Mouse (Mus musculus) left cerebral cortex, postnatal 4 days (tissue): ENCODE measurements around the gene Lenep. TPM values are rescaled to one million over a fixed set of nuclear protein-coding genes. Genes with fewer than 3 reads are reported as not detected.
"Not testable (repeated sequence)": the region's sequence is repeated elsewhere in the genome, so short reads cannot be mapped to it uniquely, and the experiment has no call there.

Experiments
- DNase-seq: peaks from one replicate; pipeline ENCODE4 v3.0.0-alpha.2; 2022
- intact Hi-C: fragments of 180-260 bp; cut with DNase I; formaldehyde crosslinking; loops from one replicate; pipeline ENCODE4 v1.15.1; 2025
- total RNA-seq, 2 experiments: library from RNA; stranded (reverse); gene quantifications; 2 replicates each; pipeline ENCODE4 v1.2.3; 2021

The Lenep gene
- 1 to 10 TPM in 1 of 2 experiments, under 1 TPM in 1; 0.54 to 4.5 TPM for total RNA-seq

GRCm38 (mm10) chr3:89402693-89403092 is at the start of gene Lenep:
TSS of gene Lenep (minus strand) at chr3:89402793.
- DNase-seq, result no peak
- intact Hi-C loops, result no loop called here

GRCm38 (mm10) chr3:89451916-89452315 is 49.3 kb upstream of the Lenep start:
- intact Hi-C loops, result no loop called here
- DNase-seq, result no peak

DNA sequence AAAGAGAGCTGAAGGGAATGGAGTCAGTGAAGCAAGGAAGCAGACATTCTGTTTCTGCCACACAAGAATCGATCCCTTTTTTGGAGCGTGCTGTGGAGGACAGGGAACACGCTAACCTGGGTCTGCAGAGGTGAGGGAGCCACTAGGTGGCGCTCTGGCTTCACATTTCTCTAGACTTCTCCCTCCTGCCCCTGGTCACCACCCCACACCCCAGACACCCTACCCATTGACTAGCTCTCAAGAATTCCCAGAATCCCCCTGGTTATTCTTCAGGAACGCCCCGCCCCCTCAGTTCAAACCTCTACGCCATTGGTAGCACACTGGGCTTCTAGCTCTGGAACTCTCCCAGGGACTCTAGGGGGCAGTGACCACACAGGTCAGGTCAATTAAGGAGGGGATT is 46.9 kb upstream of the Lenep start:
- DNase-seq, result peak; percentile 78
- intact Hi-C loops, result no loop called here

- peak; percentile 53 for DNase-seq
- intact Hi-C loops, result no loop called here
These were observed 46.3 kb upstream of the Lenep start for GRCm38 (mm10) chr3:89448720-89449537.

GRCm38 (mm10) chr3:89440691-89441090 is 38.1 kb upstream of the Lenep start:
- intact Hi-C loops, result no loop called here
- DNase-seq, result no peak

DNA sequence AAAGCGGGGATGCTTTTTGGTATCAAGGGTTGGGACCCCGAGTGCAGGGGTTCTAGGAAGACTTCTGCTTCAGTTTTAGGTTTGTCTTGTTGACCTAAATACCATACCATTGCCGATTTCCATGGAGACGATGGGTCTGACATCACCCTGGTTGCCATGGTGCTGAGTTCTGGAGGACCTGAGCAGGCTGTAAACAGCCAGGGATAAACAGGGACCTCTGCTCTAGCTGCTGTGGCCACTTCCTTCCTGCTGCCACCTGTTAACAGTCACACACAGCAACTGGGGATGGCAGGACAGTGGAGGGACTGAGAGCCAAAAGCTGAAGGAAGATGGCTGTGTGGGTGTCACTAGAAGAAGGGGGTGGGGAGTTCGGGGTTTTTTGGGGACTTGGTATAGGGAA is 34.7 kb upstream of the Lenep start:
- intact Hi-C loops, result no loop called here
- DNase-seq, result no peak

- peak; percentile 34 for DNase-seq
- intact Hi-C loops, result no loop called here
These were observed 33.9 kb upstream of the Lenep start, which contains the start of gene Pbxip1 for GRCm38 (mm10) chr3:89436176-89437113. TSS of gene Pbxip1 (plus strand) at chr3:89436706.

GRCm38 (mm10) chr3:89435041-89435440 is 32.4 kb upstream of the Lenep start:
- intact Hi-C loops, result no loop called here
- no peak for DNase-seq

DNA sequence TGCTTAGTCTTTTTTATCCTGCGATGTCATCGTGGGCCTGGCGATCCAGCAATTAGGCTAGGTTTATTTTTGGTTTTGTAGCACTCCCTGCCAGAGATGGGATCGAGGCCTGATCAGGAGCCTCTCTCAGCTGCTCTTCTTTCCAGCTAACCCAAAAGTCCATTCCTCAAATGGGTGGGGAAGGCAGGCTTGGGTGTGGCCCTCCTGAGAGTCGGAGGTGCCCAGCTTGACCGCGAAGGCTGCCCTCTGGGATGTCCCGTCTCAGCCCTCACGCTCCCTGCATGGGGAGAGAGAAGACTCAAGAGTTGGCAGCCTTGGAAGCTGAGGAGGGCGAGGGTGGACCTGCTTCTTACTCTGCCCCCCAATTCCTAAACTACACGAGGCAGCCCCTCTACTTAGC is 31.9 kb upstream of the Lenep start:
- DNase-seq, result no peak
- intact Hi-C loops, result no loop called here

DNA sequence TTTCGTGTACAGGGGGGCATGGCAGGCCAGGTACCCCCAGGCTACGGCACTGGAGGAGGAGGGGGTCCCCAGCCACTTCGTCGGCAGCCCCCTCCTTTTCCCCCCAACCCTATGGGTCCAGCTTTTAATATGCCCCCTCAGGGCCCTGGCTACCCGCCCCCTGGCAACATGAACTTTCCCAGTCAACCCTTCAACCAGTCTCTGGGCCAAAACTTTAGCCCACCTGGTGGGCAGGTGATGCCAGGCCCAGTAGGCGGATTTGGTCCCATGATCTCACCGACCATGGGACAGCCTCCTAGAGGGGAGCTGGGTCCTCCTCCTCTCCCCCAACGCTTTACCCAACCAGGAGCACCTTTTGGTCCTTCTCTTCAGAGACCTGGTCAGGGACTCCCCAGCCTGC is 30.0 kb upstream of the Lenep start:
- intact Hi-C loops, result no loop called here
- DNase-seq, result no peak

DNA sequence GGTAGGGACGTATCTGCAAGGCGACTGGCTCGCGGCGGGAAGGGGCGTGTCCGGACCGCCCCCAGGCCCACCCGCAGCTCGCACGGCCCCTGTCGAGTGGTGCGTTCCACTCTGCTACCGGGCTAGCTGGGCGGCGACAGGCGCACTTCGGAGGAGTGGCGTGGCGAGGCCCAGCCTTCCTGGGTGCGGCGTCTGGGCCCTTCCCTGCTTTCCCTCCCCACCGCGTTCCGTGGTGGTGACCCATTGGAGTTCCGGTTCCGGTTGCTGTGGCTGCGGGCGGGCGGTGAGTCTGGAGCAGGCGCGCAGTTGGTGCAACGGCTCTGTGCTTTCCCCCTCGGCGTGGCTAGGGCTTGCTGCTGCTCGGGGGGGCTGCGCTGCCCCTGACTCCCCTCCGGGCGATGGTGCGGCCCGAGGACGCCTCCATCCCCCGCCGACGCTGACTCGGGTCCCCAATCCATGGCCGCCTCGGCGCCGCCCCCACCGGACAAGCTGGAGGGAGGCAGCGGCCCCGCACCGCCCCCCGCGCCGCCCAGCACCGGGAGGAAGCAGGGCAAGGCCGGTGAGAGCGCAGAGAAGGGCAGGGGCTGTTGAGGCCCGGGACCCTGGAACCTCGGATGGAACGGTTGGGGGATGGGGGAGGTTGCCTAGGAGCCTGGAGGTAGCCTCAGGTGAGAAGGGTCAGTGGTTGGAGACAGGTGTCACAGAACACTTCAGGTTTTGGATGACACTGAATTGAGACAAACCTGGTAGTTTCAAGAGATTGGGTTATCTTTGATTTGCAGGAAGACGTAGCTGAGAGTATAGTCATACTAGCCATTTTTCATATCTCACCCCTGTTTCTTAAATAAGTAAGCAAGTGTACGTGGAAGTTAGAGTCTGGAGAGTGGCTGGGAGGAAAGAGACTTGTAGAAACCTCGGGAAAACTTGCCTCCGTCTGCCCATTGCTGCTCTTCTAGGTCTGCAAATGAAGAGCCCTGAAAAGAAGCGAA is 27.9 kb upstream of the Lenep start, which contains the start of gene Pygo2:
TSS of gene Pygo2 (plus strand) at position 44 of the 989 bp plus-strand sequence.
- intact Hi-C loops, result no loop called here
- peak; percentile 97 for DNase-seq

DNA sequence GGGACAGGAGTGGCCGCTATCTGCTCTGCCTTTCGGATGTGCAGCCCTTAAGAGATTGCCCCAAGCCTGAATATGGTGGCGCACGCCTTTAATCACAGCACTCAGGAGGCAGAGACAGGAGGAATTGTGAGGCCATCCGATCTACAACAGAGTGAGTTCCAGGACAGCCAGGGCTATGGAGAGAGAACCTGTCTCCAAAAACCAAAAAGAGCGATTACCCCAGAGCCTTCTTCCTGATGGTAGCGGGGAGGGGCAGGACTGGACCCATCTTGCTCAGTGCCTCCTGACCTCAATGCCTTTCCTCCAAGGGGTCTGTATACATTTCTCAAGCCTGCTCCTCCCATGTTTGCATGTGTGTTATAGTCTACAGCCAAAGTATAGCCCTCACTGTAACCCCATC is 26.4 kb upstream of the Lenep start:
- intact Hi-C loops, DNase-seq: not testable (repeated sequence)

GRCm38 (mm10) chr3:89425876-89426275 is 23.3 kb upstream of the Lenep start:
- no peak for DNase-seq
- intact Hi-C loops, result no loop called here

GRCm38 (mm10) chr3:89425141-89425525 is 22.5 kb upstream of the Lenep start:
- DNase-seq, result no peak
- intact Hi-C loops, result no loop called here

DNA sequence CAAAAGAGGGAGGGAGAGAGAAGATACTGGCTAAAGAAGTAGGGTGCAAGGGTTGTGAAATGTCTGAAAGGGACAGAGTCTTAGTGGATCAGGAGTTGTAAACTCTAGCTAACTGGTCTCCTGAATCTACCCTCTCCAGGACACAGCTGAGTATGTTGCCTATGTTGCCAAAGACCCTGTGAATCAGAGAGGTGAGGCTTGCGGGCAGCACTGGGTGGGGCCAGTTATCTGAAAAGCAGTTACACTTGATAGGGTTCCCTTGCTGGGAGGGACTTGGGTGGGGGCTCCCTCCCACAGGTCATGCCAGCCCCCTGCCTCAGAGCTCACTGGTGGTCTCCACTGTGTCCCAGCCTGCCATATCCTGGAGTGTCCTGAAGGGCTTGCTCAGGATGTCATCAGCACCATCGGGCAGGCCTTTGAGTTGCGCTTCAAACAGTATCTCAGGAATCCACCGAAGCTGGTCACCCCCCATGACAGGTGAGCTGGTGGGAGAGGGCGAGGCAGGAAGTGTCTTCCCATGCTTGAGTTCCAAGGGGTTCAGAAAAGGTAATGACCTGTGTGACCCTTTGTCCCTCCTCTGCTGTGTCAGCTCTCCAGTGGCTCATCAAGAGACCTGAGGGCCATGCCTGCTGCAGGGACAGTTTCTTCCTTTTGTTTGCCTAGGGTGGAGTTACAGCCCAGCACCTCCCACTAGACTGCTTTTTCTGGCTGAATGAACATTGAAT is 22.0 kb upstream of the Lenep start:
- intact Hi-C loops, result no loop called here
- no peak for DNase-seq

DNA sequence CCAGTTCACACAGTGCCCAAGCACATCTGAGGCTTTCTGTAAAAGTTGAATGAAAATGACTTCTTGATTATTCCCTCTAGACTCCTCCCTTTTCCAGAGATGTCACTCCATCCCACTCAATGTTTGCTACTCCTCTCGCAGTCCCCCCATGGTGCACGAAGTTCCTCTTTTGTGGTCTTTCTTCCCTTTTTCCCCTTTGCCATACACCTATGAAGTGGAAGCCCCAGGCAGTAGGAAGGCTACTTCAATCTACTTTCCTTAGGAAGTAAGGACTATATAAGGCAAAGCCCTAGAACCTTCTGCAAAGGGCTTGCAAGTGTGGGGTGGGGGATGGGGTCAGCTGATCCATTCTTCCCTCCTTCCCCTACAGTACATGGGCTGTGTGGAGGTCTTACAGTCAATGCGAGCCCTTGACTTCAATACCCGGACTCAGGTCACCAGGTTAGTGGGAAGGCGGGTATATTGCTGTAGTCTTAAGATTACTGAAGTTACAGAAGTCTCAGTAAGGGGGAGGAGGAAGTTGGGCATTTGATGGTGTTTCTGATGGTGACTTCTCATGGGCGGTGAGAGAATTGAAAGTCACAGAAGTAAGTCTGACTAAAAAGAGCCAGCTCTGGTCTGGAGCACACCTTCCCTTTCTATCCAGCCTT is 20.1 kb upstream of the Lenep start:
- intact Hi-C loops, result no loop called here
- no peak for DNase-seq

GRCm38 (mm10) chr3:89421810-89422473 is 19.3 kb upstream of the Lenep start:
- intact Hi-C loops, result no loop called here
- peak; percentile 31 for DNase-seq

DNA sequence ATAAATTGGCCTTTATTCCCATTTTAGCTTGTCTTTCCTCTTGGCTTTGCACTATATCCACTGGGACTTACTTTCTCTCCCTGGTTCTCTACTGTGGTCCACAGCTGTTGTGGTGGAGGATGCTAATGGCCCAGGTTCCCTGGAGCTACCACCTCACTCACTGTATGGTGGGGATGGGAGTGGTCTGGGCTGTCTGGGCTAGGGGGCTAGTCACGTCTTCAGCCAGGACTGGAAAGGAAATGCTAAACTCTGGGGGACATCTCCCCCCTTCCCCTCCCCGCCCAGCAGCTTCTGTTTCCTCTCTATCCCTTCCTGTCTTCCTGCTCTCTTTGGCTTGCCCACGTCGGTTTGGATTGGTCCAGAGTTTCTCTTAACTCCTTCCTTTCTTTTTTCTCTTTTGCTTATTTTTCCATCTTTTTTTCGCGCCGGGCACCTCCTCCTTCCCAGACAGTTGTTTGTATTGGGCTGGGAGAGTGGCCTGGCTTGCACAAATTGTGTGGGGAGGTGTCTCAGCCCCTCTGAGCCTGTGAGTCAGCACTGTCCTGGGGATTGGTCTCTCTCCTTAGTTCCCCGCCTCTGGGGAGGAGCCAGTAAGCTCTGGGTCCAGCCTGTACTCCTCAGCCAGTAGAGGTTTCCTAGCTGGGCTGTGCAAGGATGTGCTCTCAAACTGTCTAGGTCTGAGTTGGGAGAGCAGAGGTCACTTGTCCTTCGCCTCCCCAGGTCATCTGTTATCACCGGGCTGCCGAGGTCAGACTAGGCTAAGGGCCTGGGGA is 18.6 kb upstream of the Lenep start:
- peak; percentile 65 for DNase-seq
- intact Hi-C loops, result no loop called here
